Mouse (Mus musculus) embryonic facial prominence, embryonic 14.5 days (tissue): ENCODE results near the gene Xylb. TPM values are rescaled to one million over a fixed set of nuclear protein-coding genes. Genes with fewer than 3 reads are reported as not detected.

Experiments
- polyA plus RNA-seq: library from polyadenylated mRNA; unstranded; fragments of >200 nt; fragmentation: Nextera tagmentation; extraction: Ambion mirVana; gene quantifications from 2 replicates; pipeline ENCODE4 v1.2.1, GENCODE M21; 2014

Xylb gene
- polyA plus RNA-seq, 1 experiment from 2014 or later: 5.0 TPM

Other genes starting within 250 kb of the Xylb start
- gene Acaa1b, start 200.3 kb upstream of the Xylb start, polyA plus RNA-seq: 1.9 and 2.6 TPM in 2 replicates
- gene Gm47289, start 198.2 kb upstream of the Xylb start, polyA plus RNA-seq: not detected in 2 replicates
- gene Slc22a13, start 148.3 kb upstream of the Xylb start, polyA plus RNA-seq: not detected in 2 replicates
- 13.6 and 14.5 TPM in 2 replicates for gene Oxsr1, start 35.0 kb upstream of the Xylb start, polyA plus RNA-seq
- 83.8 and 86.9 TPM in 2 replicates for gene Acaa1a, start 17.7 kb upstream of the Xylb start, polyA plus RNA-seq
- gene Myd88, start 16.0 kb upstream of the Xylb start, polyA plus RNA-seq: 22.2 and 26.4 TPM in 2 replicates
- gene Slc22a14, start 8.2 kb downstream of the Xylb start, polyA plus RNA-seq: 0.26 TPM in 1 of 2 replicates, not detected in the other
- gene Acvr2b, start 44.7 kb downstream of the Xylb start, polyA plus RNA-seq: 18.1 and 19.4 TPM in 2 replicates
- gene Exog, start 87.6 kb downstream of the Xylb start, polyA plus RNA-seq: 22.5 and 26.4 TPM in 2 replicates
- gene Scn5a, start 221.6 kb downstream of the Xylb start, polyA plus RNA-seq: 0.51 and 0.67 TPM in 2 replicates